Mouse (Mus musculus) liver, embryonic 11.5 days (tissue): Measurements from ENCODE around the gene Asic2. TPM values are rescaled to one million over a fixed set of nuclear protein-coding genes. Genes with fewer than 3 reads are reported as not detected.

Source experiments
- ATAC-seq: fragments of 200-750 bp; cut with Nextera tagmentation; replicated peaks from 2 replicates; pipeline ENCODE4 v1.8.0; 2017; ENCODE audit warnings: moderate number of reproducible peaks, mild to moderate bottlenecking, moderate TSS enrichment, moderate library complexity; ENCODE audit not compliant: low FRiP score
- DNase-seq: peaks from one replicate; pipeline ENCODE4 v3.0.0-alpha.2; 2017; ENCODE audit warnings: low spot score
- H3K27ac ChIP-seq: fragments of 300-500 bp; sonication (generic); 2 replicates; pipeline ENCODE4 v1.5.1; 2014; ENCODE audit warnings: mild to moderate bottlenecking, low read depth, low read length, control low read depth
- H3K27me3 ChIP-seq: fragments of 300-500 bp; sonication (generic); replicated peaks from 2 replicates; pipeline ENCODE4 v1.6.1; 2014; ENCODE audit warnings: low read length, mixed read lengths; ENCODE audit not compliant: control insufficient read depth, insufficient read depth
- H3K36me3 ChIP-seq: fragments of 300-500 bp; sonication (generic); 2 replicates; pipeline ENCODE4 v1.6.1; 2014; ENCODE audit warnings: mild to moderate bottlenecking, low read length, moderate library complexity, mixed read lengths; ENCODE audit not compliant: control insufficient read depth, insufficient read depth
- H3K4me1 ChIP-seq: fragments of 300-500 bp; sonication (generic); replicated peaks from 2 replicates; pipeline ENCODE4 v1.6.1; 2014; ENCODE audit warnings: low read length, mixed read lengths; ENCODE audit not compliant: control insufficient read depth, insufficient read depth
- H3K4me2 ChIP-seq: fragments of 300-500 bp; sonication (generic); 2 replicates; pipeline ENCODE4 v1.6.1; 2014; ENCODE audit warnings: mild to moderate bottlenecking, control low read depth, moderate library complexity
- H3K4me3 ChIP-seq: fragments of 300-500 bp; sonication (generic); 2 replicates; pipeline ENCODE4 v1.5.1; 2014; ENCODE audit warnings: low read depth, low read length, control low read depth
- H3K9ac ChIP-seq: fragments of 300-500 bp; sonication (generic); 2 replicates; pipeline ENCODE4 v1.6.1; 2014; ENCODE audit warnings: low read depth, low read length, control low read depth
- H3K9me3 ChIP-seq: fragments of 300-500 bp; sonication (generic); 2 replicates; pipeline ENCODE4 v1.6.1; 2016; ENCODE audit warnings: low read length, inconsistent platforms, mixed read lengths; ENCODE audit not compliant: control insufficient read depth
- WGBS: fragments of 180-500 bp; shearing (Covaris S2); extraction: QIAGEN DNeasy Blood & Tissue Kit; methylation state at CpG from one replicate; pipeline ENCODE4 v1.1.7; 2014; 5-methylcytosine and 5-hydroxymethylcytosine counted together
- polyA plus RNA-seq: library from polyadenylated mRNA; unstranded; fragments of >200 nt; fragmentation: Nextera tagmentation; extraction: Ambion mirVana; gene quantifications from 2 replicates; pipeline ENCODE4 v1.2.1, GENCODE M21; 2014

Gene Asic2
- polyA plus RNA-seq, 1 experiment from 2014 or later, result 0.27 TPM

GRCm38 (mm10) chr11:81765288-81765687 lies 203.0 kb downstream of the Asic2 start:
- H3K9ac ChIP-seq, result no peak overlapping the region
- no peaks in the 10 kb centered on the region for H3K36me3 ChIP-seq
- H3K9me3 ChIP-seq, result no peaks in the 10 kb centered on the region
- no peak overlapping the region for H3K4me3 ChIP-seq
- ATAC-seq, result no peak
- DNase-seq, result no peak
- WGBS, result 72% methylated on average over 5 of the region's 5 CpGs
- H3K27me3 ChIP-seq, result no peaks in the 10 kb centered on the region
- no peak overlapping the region for H3K4me2 ChIP-seq
- no peaks in the 10 kb centered on the region for H3K4me1 ChIP-seq
- no peak overlapping the region for H3K27ac ChIP-seq

DNA sequence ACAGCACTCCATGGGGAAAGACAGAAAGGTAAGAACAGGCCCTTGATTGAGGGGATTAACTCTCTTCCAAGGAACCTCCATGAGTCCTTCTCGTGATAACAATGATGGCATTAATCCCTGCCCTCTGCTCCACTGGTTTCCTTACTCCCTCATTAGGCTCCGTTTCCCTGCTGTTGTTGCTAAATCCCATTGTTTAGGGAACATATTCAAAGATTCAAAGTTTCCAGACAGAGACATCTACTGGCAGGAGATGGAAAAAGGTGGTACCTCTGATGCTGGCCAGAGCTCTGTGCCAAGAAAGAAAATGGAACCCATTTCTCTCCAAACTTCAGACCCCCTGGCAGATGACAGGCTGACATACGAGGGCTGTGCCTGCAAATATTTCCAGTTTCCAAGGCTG lies 203.5 kb downstream of the Asic2 start:
- H3K4me1 ChIP-seq, result no peaks in the 10 kb centered on the region
- ATAC-seq, result no peak
- H3K27me3 ChIP-seq, result no peaks in the 10 kb centered on the region
- H3K4me3 ChIP-seq, result no peak overlapping the region
- H3K27ac ChIP-seq, result no peak overlapping the region
- DNase-seq, result no peak
- H3K36me3 ChIP-seq, result no peaks in the 10 kb centered on the region
- H3K9ac ChIP-seq, result no peak overlapping the region
- H3K4me2 ChIP-seq, result no peak overlapping the region
- 24% methylated on average over 3 of the region's 3 CpGs for WGBS
- no peaks in the 10 kb centered on the region for H3K9me3 ChIP-seq

GRCm38 (mm10) chr11:81757221-81757620 lies 211.0 kb downstream of the Asic2 start:
- H3K4me2 ChIP-seq, result no peak overlapping the region
- no peak overlapping the region for H3K4me3 ChIP-seq
- ATAC-seq (no peak), DNase-seq (no peak)
- no peak overlapping the region for H3K27ac ChIP-seq
- no peak overlapping the region for H3K9ac ChIP-seq
- no peaks in the 10 kb centered on the region for H3K27me3 ChIP-seq
- 83% methylated on average over 4 of the region's 4 CpGs for WGBS
- no peaks in the 10 kb centered on the region for H3K4me1 ChIP-seq
- H3K9me3 ChIP-seq, result no peaks in the 10 kb centered on the region
- H3K36me3 ChIP-seq, result no peaks in the 10 kb centered on the region

DNA sequence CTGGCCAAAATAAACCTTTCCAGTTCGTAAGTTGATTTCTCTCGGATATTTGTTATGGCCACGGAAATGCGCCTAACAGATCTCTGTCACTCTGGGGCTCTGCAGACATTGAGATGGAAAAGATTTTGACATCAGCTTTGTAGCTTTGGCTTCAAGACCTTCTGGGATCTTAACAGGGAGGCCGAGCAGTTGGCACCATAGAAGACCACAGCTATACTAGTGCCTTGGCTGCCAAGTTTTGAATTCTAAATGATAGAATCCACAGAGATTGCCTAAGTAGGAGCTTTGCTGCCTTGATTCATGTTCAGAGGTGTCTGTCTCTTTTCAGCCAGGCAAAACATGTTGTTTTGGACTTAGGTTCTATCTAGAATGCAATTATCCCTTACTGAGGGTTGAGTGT lies 217.4 kb downstream of the Asic2 start:
- Histone ChIP-seq H3K27me3 (no peaks in the 10 kb centered on the region), H3K9ac (no peak overlapping the region), H3K4me2 (no peak overlapping the region), H3K27ac (no peak overlapping the region), H3K4me3 (no peak overlapping the region), H3K36me3 (no peaks in the 10 kb centered on the region), H3K9me3 (no peaks in the 10 kb centered on the region), H3K4me1 (no peaks in the 10 kb centered on the region)
- no peak for ATAC-seq
- DNase-seq, result no peak
- WGBS, result 84% methylated on average over 5 of the region's 5 CpGs

DNA sequence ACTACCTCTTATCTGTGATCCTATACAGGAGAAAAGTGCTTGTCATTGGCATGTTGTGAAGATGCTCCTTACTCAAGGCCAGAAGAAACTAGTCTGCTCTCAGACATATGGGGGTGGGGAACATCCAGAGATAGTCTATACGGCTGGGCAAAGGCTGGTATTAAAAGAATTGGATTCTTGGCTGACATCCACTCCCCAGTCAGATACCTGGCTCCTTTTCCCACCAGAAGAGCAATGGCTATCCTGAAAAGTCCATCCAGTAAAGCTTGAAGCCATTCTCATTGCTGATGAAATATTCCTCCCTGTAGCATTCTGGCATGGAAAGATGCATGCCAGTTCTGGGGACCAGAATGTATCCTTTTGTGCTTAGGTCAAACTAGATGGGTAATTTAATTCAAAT lies 218.2 kb downstream of the Asic2 start:
- Histone ChIP-seq H3K9me3 (no peaks in the 10 kb centered on the region), H3K4me2 (no peak overlapping the region), H3K27ac (no peak overlapping the region), H3K4me1 (no peaks in the 10 kb centered on the region), H3K27me3 (no peaks in the 10 kb centered on the region), H3K4me3 (no peak overlapping the region), H3K36me3 (no peaks in the 10 kb centered on the region), H3K9ac (no peak overlapping the region)
- WGBS, result 71% methylated on average over 1 of the region's 1 CpGs
- ATAC-seq (no peak), DNase-seq (no peak)

DNA sequence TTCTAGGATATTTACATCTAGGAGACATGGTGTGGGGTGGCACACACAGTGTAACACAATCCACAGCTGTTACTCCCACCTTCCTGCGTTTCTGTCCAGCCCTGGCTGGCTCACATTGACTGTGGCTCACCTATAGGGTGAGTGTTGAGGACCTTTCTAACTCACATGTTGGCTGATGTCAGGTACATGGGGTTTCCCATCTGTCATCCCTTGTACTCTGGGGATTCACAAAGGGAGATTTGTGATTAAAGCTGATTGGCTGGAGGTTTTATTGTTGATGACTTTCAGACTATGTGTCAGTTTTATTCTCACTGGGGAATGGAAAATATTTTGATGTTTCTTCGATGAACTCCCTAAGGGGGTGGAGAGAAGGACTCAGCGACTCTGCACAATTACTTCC lies 229.3 kb downstream of the Asic2 start:
- DNase-seq (no peak), ATAC-seq (no peak)
- no peaks in the 10 kb centered on the region for H3K36me3 ChIP-seq
- WGBS, result 68% methylated on average over 3 of the region's 3 CpGs
- H3K4me3 ChIP-seq, result no peak overlapping the region
- H3K27me3 ChIP-seq, result no peaks in the 10 kb centered on the region
- no peak overlapping the region for H3K9ac ChIP-seq
- no peaks in the 10 kb centered on the region for H3K9me3 ChIP-seq
- H3K27ac ChIP-seq, result no peak overlapping the region
- H3K4me1 ChIP-seq, result no peaks in the 10 kb centered on the region
- no peak overlapping the region for H3K4me2 ChIP-seq

- no peak overlapping the region for H3K9ac ChIP-seq
- no peaks in the 10 kb centered on the region for H3K36me3 ChIP-seq
- H3K27ac ChIP-seq, result no peak overlapping the region
- H3K9me3 ChIP-seq, result no peaks in the 10 kb centered on the region
- no peaks in the 10 kb centered on the region for H3K4me1 ChIP-seq
- H3K4me3 ChIP-seq, result no peak overlapping the region
- no peak for ATAC-seq
- H3K27me3 ChIP-seq, result no peaks in the 10 kb centered on the region
- WGBS, result 54% methylated on average over 3 of the region's 3 CpGs
- no peak for DNase-seq
- no peak overlapping the region for H3K4me2 ChIP-seq
Observed at GRCm38 (mm10) chr11:81737777-81738176, 230.5 kb downstream of the Asic2 start.

DNA sequence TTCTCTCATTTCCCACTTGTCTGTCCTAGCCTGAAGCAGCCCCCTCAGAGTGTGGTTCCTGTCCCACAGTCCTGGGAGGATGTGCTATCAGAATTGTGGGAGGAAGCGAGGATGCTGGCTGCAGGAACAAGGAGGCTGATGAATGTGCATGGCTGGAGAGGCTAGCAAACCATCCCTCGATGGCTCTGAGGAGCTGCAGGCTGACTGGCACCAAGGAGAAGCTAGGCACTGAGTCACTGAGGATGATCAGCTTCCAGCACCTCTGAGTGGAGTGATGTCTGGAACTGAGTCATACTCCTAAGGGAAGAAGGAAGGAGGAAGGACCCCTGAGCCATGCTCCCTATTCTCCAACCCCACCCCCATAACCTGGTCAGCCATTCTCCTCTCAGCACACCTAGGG lies 246.2 kb downstream of the Asic2 start:
- no peak overlapping the region for H3K9ac ChIP-seq
- no peaks in the 10 kb centered on the region for H3K27me3 ChIP-seq
- H3K27ac ChIP-seq, result no peak overlapping the region
- H3K4me2 ChIP-seq, result no peak overlapping the region
- ATAC-seq (no peak), DNase-seq (no peak)
- H3K36me3 ChIP-seq, result no peaks in the 10 kb centered on the region
- 62% methylated on average over 2 of the region's 2 CpGs for whole genome bisulfite sequencing
- no peaks in the 10 kb centered on the region for H3K9me3 ChIP-seq
- H3K4me3 ChIP-seq, result no peak overlapping the region
- no peaks in the 10 kb centered on the region for H3K4me1 ChIP-seq

DNA sequence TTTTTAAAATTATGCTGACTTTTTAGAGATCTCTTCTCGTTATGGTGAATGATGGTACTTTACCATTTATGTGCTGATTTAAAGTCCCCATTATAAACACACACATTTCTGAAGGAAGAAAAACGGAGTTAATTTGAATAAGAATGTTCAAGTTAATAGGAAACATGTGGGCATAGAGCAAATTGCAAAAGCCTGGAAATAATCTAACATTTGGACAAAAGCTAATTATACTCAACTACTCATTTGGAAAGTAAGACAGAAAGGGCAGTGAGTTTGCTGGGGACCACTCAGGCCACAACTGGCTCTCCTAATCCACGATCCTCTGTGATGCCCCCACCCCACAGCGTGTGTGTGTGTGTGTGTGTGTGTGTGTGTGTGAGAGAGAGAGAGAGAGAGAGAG lies 253.5 kb downstream of the Asic2 start:
- no peak overlapping the region for H3K9ac ChIP-seq
- no peak overlapping the region for H3K4me2 ChIP-seq
- H3K27ac ChIP-seq, result no peak overlapping the region
- ATAC-seq, result no peak
- WGBS, result 61% methylated on average over 4 of the region's 4 CpGs
- no peaks in the 10 kb centered on the region for H3K36me3 ChIP-seq
- no peak overlapping the region for H3K4me3 ChIP-seq
- no peaks in the 10 kb centered on the region for H3K27me3 ChIP-seq
- no peak for DNase-seq
- no peaks in the 10 kb centered on the region for H3K4me1 ChIP-seq
- no peaks in the 10 kb centered on the region for H3K9me3 ChIP-seq
